Mouse (Mus musculus): ENCODE data around the gene Tenm4. TPM values are rescaled to one million over a fixed set of nuclear protein-coding genes. Genes with fewer than 3 reads are reported as not detected.

Gene Tenm4
- polyA plus RNA-seq, 1 experiment from 2014 or later, result 7.3 TPM

DNA sequence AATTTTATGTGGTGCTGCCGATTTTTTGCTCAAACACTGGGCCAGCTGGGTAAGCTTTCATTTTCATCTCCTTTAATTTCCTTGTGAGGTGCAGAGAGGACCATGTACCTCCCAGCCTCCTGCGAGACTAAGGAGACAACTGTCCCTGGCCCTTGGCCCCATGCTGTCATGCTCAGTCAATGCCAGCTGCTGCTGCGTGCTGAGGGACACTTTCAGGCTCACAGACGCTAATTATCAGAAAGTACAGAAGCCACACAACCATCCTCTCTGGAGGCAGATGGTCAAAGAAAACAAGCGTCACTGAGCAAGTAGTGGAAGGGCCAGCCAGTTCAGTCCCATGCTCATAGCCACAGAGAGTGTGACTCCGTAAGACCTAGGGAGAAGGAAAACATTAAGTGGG is 287.9 kb downstream of the Tenm4 start:
- no peak overlapping the region for H3K9ac ChIP-seq (ENCODE audit: low read depth, low read length)
- no peak overlapping the region for H3K27ac ChIP-seq (ENCODE audit: low read depth, low read length)
- WGBS, result 65% methylated on average over 6 of the region's 6 CpGs
- H3K4me2 ChIP-seq, result no peak overlapping the region
- ATAC-seq (replicated peaks; ENCODE audit: low FRiP score) (no peak), DNase-seq (ENCODE audit: low spot score) (no peak)
- no peaks in the 10 kb centered on the region for H3K36me3 ChIP-seq (ENCODE audit: control insufficient read depth, insufficient read depth, low read length)
- H3K9me3 ChIP-seq (ENCODE audit: control insufficient read depth, low read length), result no peaks in the 10 kb centered on the region
- H3K4me3 ChIP-seq (ENCODE audit: low read depth, low read length), result no peak overlapping the region
- H3K4me1 ChIP-seq (replicated peaks; ENCODE audit: control insufficient read depth, insufficient read depth, low read length), result no peaks in the 10 kb centered on the region
- H3K27me3 ChIP-seq (replicated peaks; ENCODE audit: control insufficient read depth, insufficient read depth, low read length), result no peaks in the 10 kb centered on the region

GRCm38 (mm10) chr7:96466761-96467160 is 295.7 kb downstream of the Tenm4 start:
- no peaks in the 10 kb centered on the region for H3K27me3 ChIP-seq (replicated peaks; ENCODE audit: control insufficient read depth, insufficient read depth, low read length)
- DNase-seq (ENCODE audit: low spot score) (no peak), ATAC-seq (replicated peaks; ENCODE audit: low FRiP score) (no peak)
- H3K27ac ChIP-seq (ENCODE audit: low read depth, low read length), result no peak overlapping the region
- no peaks in the 10 kb centered on the region for H3K9me3 ChIP-seq (ENCODE audit: control insufficient read depth, low read length)
- no peaks in the 10 kb centered on the region for H3K4me1 ChIP-seq (replicated peaks; ENCODE audit: control insufficient read depth, insufficient read depth, low read length)
- no peak overlapping the region for H3K4me2 ChIP-seq
- H3K4me3 ChIP-seq (ENCODE audit: low read depth, low read length), result no peak overlapping the region
- H3K9ac ChIP-seq (ENCODE audit: low read depth, low read length), result no peak overlapping the region
- no peaks in the 10 kb centered on the region for H3K36me3 ChIP-seq (ENCODE audit: control insufficient read depth, insufficient read depth, low read length)
- WGBS, result 82% methylated on average over 3 of the region's 3 CpGs

GRCm38 (mm10) chr7:96470821-96471220 is 299.8 kb downstream of the Tenm4 start:
- Histone ChIP-seq H3K36me3 (ENCODE audit: control insufficient read depth, insufficient read depth, low read length) (no peaks in the 10 kb centered on the region), H3K27me3 (replicated peaks; ENCODE audit: control insufficient read depth, insufficient read depth, low read length) (no peaks in the 10 kb centered on the region), H3K4me2 (no peak overlapping the region), H3K9me3 (ENCODE audit: control insufficient read depth, low read length) (no peaks in the 10 kb centered on the region), H3K27ac (ENCODE audit: low read depth, low read length) (no peak overlapping the region), H3K9ac (ENCODE audit: low read depth, low read length) (no peak overlapping the region), H3K4me1 (replicated peaks; ENCODE audit: control insufficient read depth, insufficient read depth, low read length) (no peaks in the 10 kb centered on the region), H3K4me3 (ENCODE audit: low read depth, low read length) (no peak overlapping the region)
- no peak for DNase-seq (ENCODE audit: low spot score)
- no peak for ATAC-seq (replicated peaks; ENCODE audit: low FRiP score)
- 78% methylated on average over 6 of the region's 6 CpGs for whole genome bisulfite sequencing

- Histone ChIP-seq H3K27ac (ENCODE audit: low read depth, low read length) (no peak overlapping the region), H3K4me1 (replicated peaks; ENCODE audit: control insufficient read depth, insufficient read depth, low read length) (no peaks in the 10 kb centered on the region), H3K27me3 (replicated peaks; ENCODE audit: control insufficient read depth, insufficient read depth, low read length) (no peaks in the 10 kb centered on the region), H3K4me3 (ENCODE audit: low read depth, low read length) (no peak overlapping the region), H3K4me2 (no peak overlapping the region), H3K36me3 (ENCODE audit: control insufficient read depth, insufficient read depth, low read length) (no peaks in the 10 kb centered on the region), H3K9ac (ENCODE audit: low read depth, low read length) (no peak overlapping the region), H3K9me3 (ENCODE audit: control insufficient read depth, low read length) (no peaks in the 10 kb centered on the region)
- DNase-seq (ENCODE audit: low spot score), result no peak
- no peak for ATAC-seq (replicated peaks; ENCODE audit: low FRiP score)
- 81% methylated on average over 11 of the region's 11 CpGs for WGBS
Observed at GRCm38 (mm10) chr7:96474560-96475089, 303.6 kb downstream of the Tenm4 start.

DNA sequence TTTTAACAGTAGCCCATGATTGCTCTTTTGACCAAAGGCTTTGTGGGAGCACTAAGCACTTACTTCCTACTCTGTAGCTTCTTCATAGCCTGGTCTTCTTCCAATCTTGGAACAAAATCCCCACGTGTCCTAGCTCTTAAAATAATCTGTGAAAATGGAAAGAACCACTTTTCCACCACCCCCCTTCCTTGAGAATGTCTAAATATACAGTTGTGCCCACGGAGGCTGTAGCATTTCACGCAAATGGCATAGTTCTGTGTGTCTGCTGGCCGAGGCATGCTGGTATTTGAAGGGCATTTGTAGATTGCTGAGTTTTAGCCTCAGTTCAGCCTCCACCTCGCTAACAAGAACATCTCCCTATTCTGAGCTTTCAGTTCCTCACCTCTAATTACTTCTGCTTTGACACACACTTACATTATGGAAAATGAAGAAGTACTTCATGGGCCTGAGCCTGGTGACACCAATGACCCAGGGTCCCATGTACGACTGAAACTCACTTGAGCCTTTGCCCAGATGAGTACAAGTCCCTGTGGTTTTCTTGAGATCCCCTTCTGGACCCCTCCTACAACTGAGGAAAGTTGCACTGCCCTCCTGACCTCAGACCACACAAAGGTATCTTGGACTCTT is 306.1 kb downstream of the Tenm4 start:
- ATAC-seq (replicated peaks; ENCODE audit: low FRiP score) (no peak), DNase-seq (ENCODE audit: low spot score) (no peak)
- Histone ChIP-seq H3K4me3 (ENCODE audit: low read depth, low read length) (no peak overlapping the region), H3K4me2 (no peak overlapping the region), H3K9ac (ENCODE audit: low read depth, low read length) (no peak overlapping the region), H3K4me1 (replicated peaks; ENCODE audit: control insufficient read depth, insufficient read depth, low read length) (no peaks in the 10 kb centered on the region), H3K36me3 (ENCODE audit: control insufficient read depth, insufficient read depth, low read length) (no peaks in the 10 kb centered on the region), H3K27ac (ENCODE audit: low read depth, low read length) (no peak overlapping the region), H3K27me3 (replicated peaks; ENCODE audit: control insufficient read depth, insufficient read depth, low read length) (no peaks in the 10 kb centered on the region), H3K9me3 (ENCODE audit: control insufficient read depth, low read length) (no peaks in the 10 kb centered on the region)
- 65% methylated on average over 6 of the region's 6 CpGs for WGBS

DNA sequence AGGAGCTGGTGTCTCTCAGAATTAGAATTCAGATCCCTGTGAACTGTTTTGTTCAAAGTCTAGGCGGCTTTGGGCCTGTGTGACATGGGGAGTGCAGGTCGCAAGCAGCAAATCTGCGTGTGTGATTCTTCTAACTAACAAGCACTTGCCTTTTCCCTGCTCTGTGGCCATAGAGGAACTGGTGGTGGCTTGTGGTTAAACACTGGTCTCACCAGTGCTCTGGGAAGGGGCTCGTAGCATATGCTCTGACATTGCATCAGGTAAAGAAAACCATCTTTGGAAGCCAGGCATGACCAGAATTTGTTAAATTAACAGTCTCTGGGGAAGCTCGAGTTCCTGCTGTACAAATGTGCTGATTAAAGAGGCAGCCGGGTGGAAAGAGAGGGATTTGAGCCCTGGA is 308.1 kb downstream of the Tenm4 start:
- H3K9ac ChIP-seq (ENCODE audit: low read depth, low read length), result no peak overlapping the region
- no peaks in the 10 kb centered on the region for H3K36me3 ChIP-seq (ENCODE audit: control insufficient read depth, insufficient read depth, low read length)
- no peaks in the 10 kb centered on the region for H3K4me1 ChIP-seq (replicated peaks; ENCODE audit: control insufficient read depth, insufficient read depth, low read length)
- WGBS, result 59% methylated on average over 6 of the region's 6 CpGs
- H3K4me3 ChIP-seq (ENCODE audit: low read depth, low read length), result no peak overlapping the region
- ATAC-seq (replicated peaks; ENCODE audit: low FRiP score) (no peak), DNase-seq (ENCODE audit: low spot score) (no peak)
- no peak overlapping the region for H3K27ac ChIP-seq (ENCODE audit: low read depth, low read length)
- H3K9me3 ChIP-seq (ENCODE audit: control insufficient read depth, low read length), result no peaks in the 10 kb centered on the region
- no peak overlapping the region for H3K4me2 ChIP-seq
- no peaks in the 10 kb centered on the region for H3K27me3 ChIP-seq (replicated peaks; ENCODE audit: control insufficient read depth, insufficient read depth, low read length)

DNA sequence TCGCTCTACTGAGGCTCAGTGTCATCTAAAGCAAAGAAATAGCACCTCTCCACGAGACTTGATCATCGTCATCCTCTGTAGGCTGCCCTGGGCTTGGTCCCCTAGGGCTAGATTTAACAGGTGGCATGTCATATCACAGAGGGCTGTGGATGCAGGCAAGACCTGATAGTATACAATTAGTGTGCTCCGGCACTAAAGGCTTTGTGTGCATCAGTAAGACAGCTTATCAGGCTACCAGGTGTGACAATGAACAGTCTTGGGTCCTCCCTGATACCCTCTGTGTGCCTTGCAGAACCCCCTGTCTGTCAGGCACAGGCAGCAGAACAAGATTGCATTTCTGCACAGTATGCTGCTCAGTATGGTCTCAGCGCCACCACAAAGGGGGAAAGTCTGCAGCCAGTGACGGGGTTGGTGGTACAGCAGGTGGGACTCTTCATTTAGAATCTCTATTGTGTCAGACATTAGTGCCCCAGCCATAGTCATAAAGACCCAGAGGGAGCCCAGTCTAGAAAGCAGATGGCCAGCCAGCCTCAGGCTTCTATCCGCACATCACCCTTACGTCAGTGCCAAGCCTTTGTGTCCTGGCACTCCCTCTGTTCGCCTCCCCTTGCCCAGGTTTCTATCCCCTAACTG is 309.4 kb downstream of the Tenm4 start:
- Histone ChIP-seq H3K27ac (ENCODE audit: low read depth, low read length) (no peak overlapping the region), H3K36me3 (ENCODE audit: control insufficient read depth, insufficient read depth, low read length) (no peaks in the 10 kb centered on the region), H3K9me3 (ENCODE audit: control insufficient read depth, low read length) (no peaks in the 10 kb centered on the region), H3K4me1 (replicated peaks; ENCODE audit: control insufficient read depth, insufficient read depth, low read length) (no peaks in the 10 kb centered on the region), H3K4me3 (ENCODE audit: low read depth, low read length) (no peak overlapping the region), H3K9ac (ENCODE audit: low read depth, low read length) (no peak overlapping the region), H3K27me3 (replicated peaks; ENCODE audit: control insufficient read depth, insufficient read depth, low read length) (no peaks in the 10 kb centered on the region), H3K4me2 (no peak overlapping the region)
- DNase-seq (ENCODE audit: low spot score), result no peak
- ATAC-seq (replicated peaks; ENCODE audit: low FRiP score), result no peak
- 83% methylated on average over 9 of the region's 9 CpGs for WGBS

DNA sequence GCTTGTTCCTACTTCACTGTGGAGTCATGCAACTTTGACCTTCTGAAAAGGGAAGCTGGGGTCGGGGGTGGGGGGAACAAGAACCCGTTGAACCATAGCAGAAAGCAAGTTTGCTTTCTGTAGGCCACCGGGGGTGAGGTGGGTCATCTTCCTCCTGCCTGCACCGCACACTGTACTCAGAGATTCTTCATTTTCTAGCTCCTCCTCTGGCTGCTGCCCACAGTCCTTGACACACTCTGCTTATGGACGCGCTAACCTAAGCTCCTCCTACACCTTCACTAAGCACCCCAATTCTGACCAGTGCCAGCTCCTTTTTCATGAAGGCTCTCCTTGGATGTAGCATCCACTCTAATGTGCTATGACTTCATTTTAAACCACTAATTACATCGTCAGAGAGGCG is 311.9 kb downstream of the Tenm4 start:
- Histone ChIP-seq H3K9ac (ENCODE audit: low read depth, low read length) (no peak overlapping the region), H3K27me3 (replicated peaks; ENCODE audit: control insufficient read depth, insufficient read depth, low read length) (no peaks in the 10 kb centered on the region), H3K4me1 (replicated peaks; ENCODE audit: control insufficient read depth, insufficient read depth, low read length) (no peaks in the 10 kb centered on the region), H3K4me2 (no peak overlapping the region), H3K4me3 (ENCODE audit: low read depth, low read length) (no peak overlapping the region), H3K36me3 (ENCODE audit: control insufficient read depth, insufficient read depth, low read length) (no peaks in the 10 kb centered on the region), H3K9me3 (ENCODE audit: control insufficient read depth, low read length) (no peaks in the 10 kb centered on the region), H3K27ac (ENCODE audit: low read depth, low read length) (no peak overlapping the region)
- no peak for DNase-seq (ENCODE audit: low spot score)
- 42% methylated on average over 8 of the region's 8 CpGs for WGBS
- no peak for ATAC-seq (replicated peaks; ENCODE audit: low FRiP score)

- 78% methylated on average over 1 of the region's 1 CpGs for WGBS
- Histone ChIP-seq H3K27me3 (replicated peaks; ENCODE audit: control insufficient read depth, insufficient read depth, low read length) (no peaks in the 10 kb centered on the region), H3K4me1 (replicated peaks; ENCODE audit: control insufficient read depth, insufficient read depth, low read length) (no peaks in the 10 kb centered on the region), H3K4me3 (ENCODE audit: low read depth, low read length) (no peak overlapping the region), H3K9ac (ENCODE audit: low read depth, low read length) (no peak overlapping the region), H3K36me3 (ENCODE audit: control insufficient read depth, insufficient read depth, low read length) (no peaks in the 10 kb centered on the region), H3K27ac (ENCODE audit: low read depth, low read length) (no peak overlapping the region), H3K4me2 (no peak overlapping the region), H3K9me3 (ENCODE audit: control insufficient read depth, low read length) (no peaks in the 10 kb centered on the region)
- no peak for DNase-seq (ENCODE audit: low spot score)
- ATAC-seq (replicated peaks; ENCODE audit: low FRiP score), result no peak
Observed at GRCm38 (mm10) chr7:96484006-96484581, 313.0 kb downstream of the Tenm4 start.

All from liver, embryonic 11.5 days (tissue).